Mouse (Mus musculus) forebrain, embryonic 10.5 days (tissue): ENCODE measurements around the gene Olfr263. TPM values are rescaled to one million over a fixed set of nuclear protein-coding genes. Genes with fewer than 3 reads are reported as not detected.
"Not testable (repeated sequence)": the region's sequence is repeated elsewhere in the genome, so short reads cannot be mapped to it uniquely, and the experiment has no call there.

Experiments used
- DNase-seq: peaks from one replicate; pipeline ENCODE4 v3.0.0-alpha.2; 2017; ENCODE audit warnings: low spot score; ENCODE audit errors: extremely low spot score
- H3K27ac ChIP-seq: fragments of 300-500 bp; sonication (generic); 2 replicates; pipeline ENCODE4 v1.5.1; 2016; ENCODE audit warnings: mild to moderate bottlenecking
- H3K27me3 ChIP-seq: fragments of 300-500 bp; sonication (generic); 2 replicates; pipeline ENCODE4 v1.6.1; 2016; ENCODE audit warnings: mild to moderate bottlenecking; ENCODE audit not compliant: poor library complexity, severe bottlenecking
- H3K36me3 ChIP-seq: fragments of 300-500 bp; sonication (generic); replicated peaks from 2 replicates; pipeline ENCODE4 v1.6.1; 2016; ENCODE audit warnings: mild to moderate bottlenecking, moderate library complexity
- H3K4me1 ChIP-seq: fragments of 300-500 bp; sonication (generic); 2 replicates; pipeline ENCODE4 v1.6.1; 2016
- H3K4me3 ChIP-seq: fragments of 300-500 bp; sonication (generic); 2 replicates; pipeline ENCODE4 v1.5.1; 2016; ENCODE audit warnings: mild to moderate bottlenecking, moderate library complexity
- H3K9me3 ChIP-seq: fragments of 300-500 bp; sonication (generic); 2 replicates; pipeline ENCODE4 v1.6.1; 2016; ENCODE audit warnings: mild to moderate bottlenecking, moderate library complexity
- WGBS: fragments of 180-500 bp; shearing (Covaris S2); methylation state at CpG from one replicate; pipeline ENCODE4 v1.1.7; 2016; 5-methylcytosine and 5-hydroxymethylcytosine counted together
- polyA plus RNA-seq: library from polyadenylated mRNA; unstranded; fragments of >200 nt; fragmentation: Nextera tagmentation; extraction: Ambion mirVana; gene quantifications from 2 replicates; pipeline ENCODE4 v1.2.1, GENCODE M21; 2016

Olfr263 gene
- polyA plus RNA-seq, result not detected in 2 replicates

GRCm38 (mm10) chr13:21129339-21129738, at the start of gene Olfr263:
TSS of gene Olfr263 (plus strand) at chr13:21129639.
- DNase-seq, H3K27me3 ChIP-seq, H3K36me3 ChIP-seq, H3K4me1 ChIP-seq, H3K4me3 ChIP-seq, H3K27ac ChIP-seq, H3K9me3 ChIP-seq: not testable (repeated sequence)
- WGBS, result 92% methylated on average over 3 of the region's 3 CpGs

- DNase-seq, result no peak
- no peak overlapping the region for H3K27ac ChIP-seq
- 83% methylated on average over 2 of the region's 2 CpGs for WGBS
- H3K4me3 ChIP-seq, result no peak overlapping the region
- H3K9me3 ChIP-seq, result no peaks in the 10 kb centered on the region
- no peaks in the 10 kb centered on the region for H3K27me3 ChIP-seq
- no peaks in the 10 kb centered on the region for H3K4me1 ChIP-seq
- H3K36me3 ChIP-seq, result no peaks in the 10 kb centered on the region
These were observed 46.8 kb upstream of the Olfr263 start for GRCm38 (mm10) chr13:21082686-21083085.

GRCm38 (mm10) chr13:21109759-21110158, 19.7 kb upstream of the Olfr263 start:
- Histone ChIP-seq H3K27me3 (no peaks in the 10 kb centered on the region), H3K36me3 (no peaks in the 10 kb centered on the region), H3K4me1 (no peaks in the 10 kb centered on the region), H3K9me3 (no peaks in the 10 kb centered on the region), H3K4me3 (no peak overlapping the region), H3K27ac (no peak overlapping the region)
- 92% methylated on average over 3 of the region's 3 CpGs for WGBS
- DNase-seq, result no peak

DNA sequence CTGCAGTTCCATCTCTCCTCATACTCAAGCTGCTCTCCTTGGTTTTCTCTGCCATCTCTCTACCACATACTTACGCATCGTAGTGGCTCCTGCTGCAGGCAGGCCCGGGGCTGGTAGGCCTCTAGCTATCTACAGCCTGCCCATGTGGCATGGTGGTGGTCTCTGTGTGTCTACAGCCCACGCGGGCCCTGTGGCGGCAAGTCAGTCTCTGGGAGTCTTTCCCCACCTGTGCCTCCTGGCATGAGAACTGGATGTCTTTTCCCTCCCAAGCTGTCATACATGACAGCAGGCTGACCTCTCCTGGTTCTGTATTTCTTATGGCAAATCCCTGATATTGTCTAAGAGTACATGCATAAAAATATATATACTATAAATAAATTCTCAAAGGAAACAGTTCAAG, 19.0 kb upstream of the Olfr263 start:
- no peaks in the 10 kb centered on the region for H3K36me3 ChIP-seq
- DNase-seq, result no peak
- H3K27me3 ChIP-seq, result no peaks in the 10 kb centered on the region
- no peak overlapping the region for H3K27ac ChIP-seq
- H3K9me3 ChIP-seq, result no peaks in the 10 kb centered on the region
- H3K4me1 ChIP-seq, result no peaks in the 10 kb centered on the region
- WGBS, result 93% methylated on average over 6 of the region's 6 CpGs
- no peak overlapping the region for H3K4me3 ChIP-seq

DNA sequence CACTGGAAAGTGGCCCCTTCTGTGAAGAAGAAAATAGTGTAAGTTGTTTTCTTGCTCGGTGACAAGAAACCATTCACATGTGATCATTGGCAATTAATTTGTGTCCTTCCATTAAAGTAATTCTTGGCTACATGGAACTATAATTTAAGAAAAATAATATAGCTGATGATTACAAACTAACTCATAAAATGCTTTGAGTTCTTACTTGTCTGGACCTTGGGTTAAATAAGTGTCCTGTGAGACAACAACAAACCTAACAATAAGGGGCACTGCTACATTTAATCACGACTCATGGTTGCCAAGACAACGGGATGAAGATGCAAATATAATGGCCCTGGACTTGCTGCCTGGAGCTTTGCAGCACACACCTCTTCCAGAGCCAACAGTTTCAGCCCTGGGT, 18.3 kb upstream of the Olfr263 start, which contains the start of gene Olfr1369-ps1:
Gene Olfr1369-ps1, plus strand, starts transcription at position 301 of the 400 bp plus-strand sequence.
- not testable (repeated sequence) for H3K27me3 ChIP-seq, H3K36me3 ChIP-seq, H3K4me3 ChIP-seq, DNase-seq, H3K27ac ChIP-seq, H3K9me3 ChIP-seq, H3K4me1 ChIP-seq
- 79% methylated on average over 3 of the region's 3 CpGs for WGBS

GRCm38 (mm10) chr13:21114121-21114520, 15.3 kb upstream of the Olfr263 start:
- 93% methylated on average over 4 of the region's 4 CpGs for WGBS
- Histone ChIP-seq H3K9me3 (no peaks in the 10 kb centered on the region), H3K27ac (no peak overlapping the region), H3K4me1 (no peaks in the 10 kb centered on the region), H3K36me3 (no peaks in the 10 kb centered on the region), H3K27me3 (no peaks in the 10 kb centered on the region), H3K4me3 (no peak overlapping the region)
- no peak for DNase-seq

DNA sequence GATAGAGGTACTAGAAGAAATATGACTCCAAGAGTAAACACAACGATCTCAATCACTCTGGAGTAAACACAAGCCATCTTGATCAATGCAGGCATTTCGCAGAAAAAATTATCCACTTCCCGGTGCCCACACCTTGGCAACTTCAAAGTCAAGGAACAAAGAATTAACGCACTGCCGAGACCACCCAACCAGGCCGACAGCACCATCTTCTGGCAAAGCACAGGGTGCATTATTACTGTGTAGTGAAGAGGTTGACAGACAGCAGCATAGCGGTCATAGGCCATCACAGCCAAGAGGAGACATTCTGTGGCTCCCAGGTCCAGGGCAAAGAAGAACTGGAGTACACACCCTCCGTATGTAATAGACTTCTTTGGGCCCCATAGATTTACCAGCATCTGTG, 13.0 kb downstream of the Olfr263 start:
- Histone ChIP-seq H3K9me3 (no peaks in the 10 kb centered on the region), H3K36me3 (no peaks in the 10 kb centered on the region), H3K27me3 (no peaks in the 10 kb centered on the region), H3K4me1 (no peaks in the 10 kb centered on the region), H3K27ac (no peak overlapping the region), H3K4me3 (no peak overlapping the region)
- no peak for DNase-seq
- 57% methylated on average over 8 of the region's 8 CpGs for WGBS

DNA sequence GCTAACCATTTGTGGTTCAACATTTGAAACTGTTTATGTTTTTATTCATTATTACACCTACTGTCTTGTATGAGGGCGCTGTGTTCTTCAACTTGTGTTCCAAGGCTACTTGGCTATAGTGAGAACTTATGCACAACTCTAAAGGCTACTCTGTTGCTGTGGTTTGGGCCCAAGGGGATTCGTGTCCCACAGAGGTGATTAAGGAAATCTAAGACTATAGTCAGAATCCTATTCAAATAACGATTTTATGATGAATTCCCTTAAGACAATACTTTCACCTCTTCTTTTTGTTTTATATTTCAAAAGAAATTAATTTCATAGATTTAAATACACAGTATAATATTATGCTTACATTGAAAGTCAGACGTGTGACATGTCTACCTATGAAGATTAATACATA, 16.3 kb downstream of the Olfr263 start, which contains the start of gene Olfr1368:
Gene Olfr1368, minus strand, starts transcription at position 101 of the 400 bp plus-strand sequence.
- Histone ChIP-seq H3K9me3 (no peaks in the 10 kb centered on the region), H3K4me1 (no peaks in the 10 kb centered on the region), H3K27ac (no peak within 1 kb of the TSS), H3K27me3 (no peaks in the 10 kb centered on the region), H3K4me3 (no peak within 1 kb of the TSS), H3K36me3 (no peaks in the 10 kb centered on the region)
- 81% methylated on average over 4 of the region's 4 CpGs for WGBS
- no peak for DNase-seq

GRCm38 (mm10) chr13:21155888-21156287, 26.4 kb downstream of the Olfr263 start:
- no peak for DNase-seq
- whole genome bisulfite sequencing, result 83% methylated on average over 5 of the region's 5 CpGs
- Histone ChIP-seq H3K9me3 (no peaks in the 10 kb centered on the region), H3K4me1 (peaks cover 11% of the 10 kb centered on the region), H3K27ac (no peak overlapping the region), H3K27me3 (peaks cover 4% of the 10 kb centered on the region; the same call in 1 of the 2 replicates), H3K4me3 (no peak overlapping the region), H3K36me3 (no peaks in the 10 kb centered on the region)

DNA sequence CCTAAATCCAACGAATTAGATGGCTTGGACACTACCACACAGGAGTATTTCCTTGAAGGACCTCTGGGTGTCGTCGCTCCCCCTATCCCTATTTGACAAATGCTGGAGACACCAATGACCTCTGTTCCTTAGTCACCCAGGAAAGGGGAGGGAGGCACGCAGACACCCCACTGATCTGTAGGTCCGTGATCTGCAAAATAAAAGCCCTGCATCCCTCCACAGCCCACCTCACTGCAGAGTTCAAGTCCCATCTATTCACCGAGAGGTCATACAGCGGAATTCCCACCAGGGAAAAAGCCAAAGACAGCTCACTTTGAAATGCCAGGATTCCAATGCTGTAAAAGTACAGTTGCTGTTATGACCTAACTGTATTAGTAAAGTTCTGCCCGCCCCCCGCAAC, 28.6 kb downstream of the Olfr263 start:
- no peak overlapping the region for H3K27ac ChIP-seq
- no peak for DNase-seq
- H3K9me3 ChIP-seq, result no peaks in the 10 kb centered on the region
- peak overlapping the region; percentile 62 for H3K4me3 ChIP-seq
- H3K36me3 ChIP-seq, result no peaks in the 10 kb centered on the region
- H3K27me3 ChIP-seq, result peaks cover 4% of the 10 kb centered on the region; the same call in 1 of the 2 replicates
- 5% methylated on average over 9 of the region's 9 CpGs for WGBS
- H3K4me1 ChIP-seq, result peaks cover 15% of the 10 kb centered on the region

DNA sequence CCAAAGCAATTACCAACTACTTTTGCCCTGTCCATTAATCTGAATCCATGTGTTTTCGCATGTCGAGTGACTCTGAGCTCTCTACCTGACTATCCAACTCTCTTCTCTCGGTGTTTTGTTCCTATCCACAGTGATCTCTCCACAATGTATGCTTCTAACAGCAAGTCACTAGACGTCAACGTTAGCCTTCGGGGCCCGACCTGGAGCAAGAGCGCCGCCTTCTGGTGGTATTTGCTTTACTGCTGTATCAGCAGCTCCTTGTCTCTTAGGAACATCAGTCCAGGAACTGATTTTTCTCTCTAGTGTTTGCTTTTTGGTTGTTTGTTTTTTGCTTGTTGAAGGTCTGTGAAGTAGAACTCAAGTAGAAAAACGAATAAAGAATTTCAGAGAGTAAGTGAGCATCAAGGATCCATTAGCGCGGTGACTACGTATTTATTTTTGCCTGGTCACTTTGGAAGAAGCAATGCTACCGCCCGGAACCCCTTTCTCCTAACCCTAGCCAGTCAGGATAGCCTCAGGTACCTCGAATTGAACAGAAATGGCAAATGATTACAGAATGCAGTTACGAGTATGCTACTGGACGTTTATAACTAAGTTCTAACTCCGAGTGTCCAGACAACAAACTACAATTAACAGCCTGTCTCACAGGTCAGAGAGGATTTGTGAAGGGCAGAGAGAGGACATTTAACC, 29.5 kb downstream of the Olfr263 start:
- DNase-seq, result peak; percentile 88
- H3K36me3 ChIP-seq, result no peaks in the 10 kb centered on the region
- no peak overlapping the region for H3K27ac ChIP-seq
- peaks cover 15% of the 10 kb centered on the region for H3K4me1 ChIP-seq
- peaks cover 4% of the 10 kb centered on the region; the same call in 1 of the 2 replicates for H3K27me3 ChIP-seq
- 1% methylated on average over 19 of the region's 19 CpGs for WGBS
- H3K9me3 ChIP-seq, result no peaks in the 10 kb centered on the region
- H3K4me3 ChIP-seq, result peak overlapping the region; percentile 62

GRCm38 (mm10) chr13:21159475-21159819, 30.0 kb downstream of the Olfr263 start:
- Histone ChIP-seq H3K4me3 (peak overlapping the region; percentile 62), H3K27me3 (peaks cover 4% of the 10 kb centered on the region; the same call in 1 of the 2 replicates), H3K27ac (no peak overlapping the region), H3K4me1 (peaks cover 15% of the 10 kb centered on the region), H3K9me3 (no peaks in the 10 kb centered on the region), H3K36me3 (no peaks in the 10 kb centered on the region)
- under 1% methylated on average over 15 of the region's 15 CpGs for WGBS
- peak; percentile 30 for DNase-seq

DNA sequence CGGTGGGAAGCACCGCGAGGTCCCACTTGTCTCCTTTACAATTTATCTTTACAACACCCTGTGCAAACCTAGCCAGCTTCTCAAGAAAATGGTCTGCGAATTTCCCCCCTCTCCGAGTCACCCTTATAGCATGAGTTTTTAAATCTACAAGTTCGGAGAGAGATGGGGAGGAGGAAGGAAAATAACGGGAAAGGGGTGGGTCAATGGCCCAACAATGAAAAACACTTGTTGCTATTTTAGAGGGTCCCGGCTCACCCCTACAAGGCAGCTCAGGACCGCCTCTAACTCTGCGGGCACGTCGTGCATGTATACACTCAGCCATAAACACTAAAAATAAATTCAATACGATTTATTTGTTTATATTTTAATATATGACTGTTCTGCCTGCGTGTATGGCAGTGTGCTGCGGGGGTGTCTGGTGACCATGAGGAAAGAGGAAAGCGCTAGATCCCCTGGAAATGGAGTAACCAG, 30.6 kb downstream of the Olfr263 start:
- peak; percentile 40 for DNase-seq
- peaks cover 15% of the 10 kb centered on the region for H3K4me1 ChIP-seq
- no peaks in the 10 kb centered on the region for H3K9me3 ChIP-seq
- peak overlapping the region; percentile 62 for H3K4me3 ChIP-seq
- H3K27me3 ChIP-seq, result peaks cover 5% of the 10 kb centered on the region; the same call in 1 of the 2 replicates
- no peak overlapping the region for H3K27ac ChIP-seq
- WGBS, result under 1% methylated on average over 16 of the region's 16 CpGs
- H3K36me3 ChIP-seq, result no peaks in the 10 kb centered on the region
